Mouse (Mus musculus) MEL (cell line): ENCODE data around the gene Sox10.

Experiments used
- CTCF ChIP-seq, 3 experiments: IDR thresholded peaks in 2 of 3; conservative IDR thresholded peaks in 1 of 3; 2 replicates each; pipeline ENCODE4 v1.5.1; 2011 to 2012; ENCODE audit warnings: low read length in 3 of 3, low read depth in 2 of 3, mild to moderate bottlenecking in 2 of 3, improper control_type of control experiment in 1 of 3, inconsistent platforms in 1 of 3, mixed read lengths in 1 of 3, moderate library complexity in 1 of 3; ENCODE audit not compliant: control insufficient read depth in 1 of 3, insufficient read depth in 1 of 3, poor library complexity in 1 of 3, severe bottlenecking in 1 of 3
- EP300 ChIP-seq, 2 experiments: IDR thresholded peaks; 2 replicates each; pipeline ENCODE4 v1.6.1; 2011; ENCODE audit warnings: improper control_type of control experiment in 2 of 2, low read length in 2 of 2, low read depth in 1 of 2, mild to moderate bottlenecking in 1 of 2
- NRF1 ChIP-seq: IDR thresholded peaks from 2 replicates; pipeline ENCODE4 v1.6.1; 2014; ENCODE audit warnings: low read depth, mild to moderate bottlenecking, inconsistent platforms, low read length, improper control_type of control experiment, moderate library complexity; ENCODE audit not compliant: poor library complexity, insufficient read depth, severe bottlenecking
- POLR2A ChIP-seq, 2 experiments: IDR thresholded peaks; 2 replicates each; pipeline ENCODE4 v1.6.1; 2011 to 2012; ENCODE audit warnings: low read length in 2 of 2, mild to moderate bottlenecking in 2 of 2, control low read depth in 1 of 2, improper control_type of control experiment in 1 of 2, low read depth in 1 of 2, moderate library complexity in 1 of 2; ENCODE audit not compliant: control insufficient read depth in 1 of 2, insufficient read depth in 1 of 2, poor library complexity in 1 of 2

DNA sequence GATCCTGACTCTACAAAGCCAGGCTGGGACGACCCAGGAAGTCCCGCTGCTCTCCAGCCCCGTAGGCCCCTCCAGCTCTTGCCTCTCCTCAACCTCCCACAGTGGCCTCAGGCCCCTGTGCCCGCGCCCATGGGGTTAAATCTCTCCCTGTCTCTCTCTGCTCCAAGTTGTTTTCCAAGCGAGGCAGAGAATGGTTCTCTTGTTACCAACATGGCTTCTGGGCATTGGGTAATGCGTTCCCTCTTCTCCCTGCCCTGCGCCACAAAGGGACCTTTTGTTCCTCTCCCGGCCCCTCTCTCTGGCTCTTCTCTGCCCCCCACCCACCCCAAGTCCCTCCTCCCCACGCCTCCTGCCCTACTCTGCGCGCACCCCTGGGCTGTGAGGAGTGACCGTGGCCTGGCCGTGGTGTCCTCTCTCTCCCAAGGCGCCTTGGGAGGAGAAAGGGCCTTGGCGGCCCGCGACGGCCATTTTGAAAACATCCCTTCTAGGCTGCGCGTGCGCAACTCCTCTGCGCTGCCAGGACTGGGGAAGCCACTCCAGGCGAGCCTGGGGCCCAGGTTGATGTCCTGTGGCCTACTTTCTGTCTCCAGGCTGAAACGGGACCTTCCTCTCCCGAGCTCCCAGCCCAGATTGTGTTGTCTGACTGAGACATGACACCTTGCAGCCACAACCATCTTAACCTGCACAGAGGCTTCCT lies 47.9 kb upstream of the Sox10 start:
- no peak for TF ChIP-seq CTCF (IDR thresholded peaks at IDR 0.05 in 2 of 3, conservative IDR thresholded peaks at IDR 0.05 in 1 of 3; ENCODE audit: control insufficient read depth in 1 of 3, insufficient read depth in 1 of 3, low read depth in 2 of 3, low read length in 3 of 3, poor library complexity in 1 of 3, severe bottlenecking in 1 of 3)
- no peak for TF ChIP-seq NRF1
- no peak for TF ChIP-seq POLR2A (IDR thresholded peaks at IDR 0.05; ENCODE audit: control insufficient read depth in 1 of 2, insufficient read depth in 1 of 2, low read depth in 1 of 2, low read length in 2 of 2, poor library complexity in 1 of 2)
- TF ChIP-seq EP300 (IDR thresholded peaks at IDR 0.05; ENCODE audit: low read depth in 1 of 2, low read length in 2 of 2) = no peak
